Mouse (Mus musculus): Measurements from ENCODE around the gene Rho. TPM values are rescaled to one million over a fixed set of nuclear protein-coding genes. Genes with fewer than 3 reads are reported as not detected.

The Rho gene
- polyA plus RNA-seq, 1 experiment from 2014 or later, result not detected

DNA sequence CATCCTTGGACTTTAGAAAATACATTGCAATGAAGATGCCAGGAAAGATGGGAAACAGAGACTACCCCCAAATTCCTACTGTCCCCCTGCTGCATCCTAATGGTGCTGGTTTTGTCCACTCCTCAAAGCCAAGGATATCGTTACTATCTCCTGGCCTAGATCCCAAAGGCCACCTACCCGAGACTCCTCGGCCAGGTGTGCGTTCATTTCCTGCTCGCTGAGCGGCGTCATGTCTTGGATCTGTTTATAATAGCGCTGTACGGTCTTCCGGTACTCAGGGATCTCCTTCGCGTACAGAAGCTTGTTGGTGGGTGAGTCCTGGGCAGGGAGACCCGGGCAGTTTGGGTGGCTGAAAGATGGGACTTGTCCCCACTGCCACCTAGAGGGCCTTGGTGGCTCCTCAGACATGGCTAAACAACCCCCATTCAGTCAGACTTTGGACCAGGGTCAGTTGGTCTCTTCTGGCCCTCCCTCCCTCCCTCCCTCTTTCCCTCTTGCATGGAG is 24.9 kb downstream of the Rho start:
- peak; percentile 22; the same call in 1 of the 2 replicates for ATAC-seq (ENCODE audit: low FRiP score, low TSS enrichment)

DNA sequence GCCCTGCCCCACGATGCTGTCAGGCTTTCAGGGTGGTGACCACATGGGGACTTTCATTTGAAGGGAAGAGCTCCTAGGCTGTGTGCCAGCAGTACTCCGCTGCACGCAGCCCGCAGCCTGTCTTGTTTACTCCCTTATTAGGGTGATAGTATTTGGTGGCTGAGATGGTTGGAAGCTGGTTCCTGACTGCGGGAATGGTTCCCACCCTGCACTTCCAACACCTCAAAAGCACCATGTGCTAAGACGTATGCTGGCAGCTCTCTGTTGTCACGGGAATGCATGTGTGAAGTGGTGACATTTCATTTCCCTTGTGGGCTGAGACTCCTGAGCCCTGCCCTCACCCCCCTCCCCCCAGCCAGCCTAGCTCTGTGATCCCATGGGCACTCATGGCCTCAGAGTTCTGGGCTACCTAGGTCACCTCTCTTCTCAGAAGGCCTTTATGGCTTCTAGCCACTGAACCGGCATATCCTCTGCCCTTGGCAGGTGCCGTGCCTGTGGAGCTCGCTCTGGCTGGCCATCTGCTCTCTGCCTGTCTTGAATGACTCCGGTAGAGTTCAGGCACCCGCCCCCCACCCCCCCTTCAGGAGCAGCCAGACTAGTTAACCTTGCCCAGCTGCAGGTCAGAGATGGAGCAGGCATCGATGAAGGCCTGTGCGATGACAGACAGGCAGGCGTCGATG is 25.5 kb downstream of the Rho start:
- Histone ChIP-seq H3K4me1 (ENCODE audit: control insufficient read depth, insufficient read depth, low read length) (peaks cover 17% of the 10 kb centered on the region), H3K36me3 (ENCODE audit: control insufficient read depth, insufficient read depth, low read length) (peaks cover 44% of the 10 kb centered on the region), H3K4me2 (replicated peaks; ENCODE audit: low read depth, low read length) (no peak overlapping the region), H3K9me3 (ENCODE audit: control insufficient read depth, low read length) (no peaks in the 10 kb centered on the region), H3K27me3 (ENCODE audit: control insufficient read depth, insufficient read depth, low read length) (no peaks in the 10 kb centered on the region), H3K27ac (ENCODE audit: low read depth, low read length) (peak overlapping the region; percentile 20; the same call in 1 of the 2 replicates), H3K9ac (ENCODE audit: low read depth, low read length) (no peak overlapping the region), H3K4me3 (ENCODE audit: low read length) (no peak overlapping the region)
- peak; percentile 24; the same call in 1 of the 2 replicates for ATAC-seq (ENCODE audit: low FRiP score, low TSS enrichment)
- WGBS, result 35% methylated on average over 16 of the region's 16 CpGs

More for the DNA sequence above, 24.9 kb downstream of the Rho start:
- Histone ChIP-seq H3K36me3 (ENCODE audit: control insufficient read depth, insufficient read depth, low read length) (peaks cover 42% of the 10 kb centered on the region; the same call in 1 of the 2 replicates), H3K9me3 (ENCODE audit: control insufficient read depth, low read length) (peaks cover 2% of the 10 kb centered on the region; the same call in 1 of the 2 replicates), H3K27me3 (ENCODE audit: control insufficient read depth, insufficient read depth, low read length) (no peaks in the 10 kb centered on the region), H3K4me1 (ENCODE audit: control insufficient read depth, insufficient read depth, low read length) (peaks cover 17% of the 10 kb centered on the region), H3K4me3 (ENCODE audit: low read length) (no peak overlapping the region), H3K4me2 (replicated peaks; ENCODE audit: low read depth, low read length) (no peak overlapping the region), H3K27ac (ENCODE audit: low read depth, low read length) (no peak overlapping the region), H3K9ac (ENCODE audit: low read depth, low read length) (no peak overlapping the region)
- 82% methylated on average over 13 of the region's 13 CpGs for WGBS

DNA sequence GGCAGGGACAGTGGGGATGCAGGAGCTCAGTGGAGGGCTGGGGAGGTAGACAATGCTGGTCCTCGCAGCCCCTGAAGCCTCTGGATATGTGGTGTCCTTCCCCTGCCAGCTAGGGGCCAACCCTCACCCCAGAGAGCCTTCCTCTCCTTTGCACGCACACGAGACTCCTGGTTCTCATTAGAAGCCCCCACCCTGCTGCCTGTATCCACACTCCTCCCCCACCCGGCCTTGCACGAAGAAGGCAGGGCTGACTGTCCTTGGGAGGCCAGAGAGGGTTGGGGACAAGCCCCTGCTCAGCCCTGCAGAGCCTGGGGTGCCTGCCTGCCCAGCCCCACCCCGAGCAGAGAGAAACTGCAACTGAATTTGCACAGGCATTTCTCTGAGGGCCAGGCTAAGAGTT is 26.1 kb downstream of the Rho start:
- Histone ChIP-seq H3K4me1 (ENCODE audit: control insufficient read depth, insufficient read depth, low read length) (peaks cover 17% of the 10 kb centered on the region), H3K36me3 (ENCODE audit: control insufficient read depth, insufficient read depth, low read length) (peaks cover 51% of the 10 kb centered on the region), H3K4me2 (replicated peaks; ENCODE audit: low read depth, low read length) (no peak overlapping the region), H3K27ac (ENCODE audit: low read depth, low read length) (no peak overlapping the region), H3K4me3 (ENCODE audit: low read length) (no peak overlapping the region), H3K9ac (ENCODE audit: low read depth, low read length) (no peak overlapping the region), H3K9me3 (ENCODE audit: control insufficient read depth, low read length) (no peaks in the 10 kb centered on the region), H3K27me3 (ENCODE audit: control insufficient read depth, insufficient read depth, low read length) (no peaks in the 10 kb centered on the region)
- no peak for ATAC-seq (ENCODE audit: low FRiP score, low TSS enrichment)
- 47% methylated on average over 6 of the region's 6 CpGs for WGBS

DNA sequence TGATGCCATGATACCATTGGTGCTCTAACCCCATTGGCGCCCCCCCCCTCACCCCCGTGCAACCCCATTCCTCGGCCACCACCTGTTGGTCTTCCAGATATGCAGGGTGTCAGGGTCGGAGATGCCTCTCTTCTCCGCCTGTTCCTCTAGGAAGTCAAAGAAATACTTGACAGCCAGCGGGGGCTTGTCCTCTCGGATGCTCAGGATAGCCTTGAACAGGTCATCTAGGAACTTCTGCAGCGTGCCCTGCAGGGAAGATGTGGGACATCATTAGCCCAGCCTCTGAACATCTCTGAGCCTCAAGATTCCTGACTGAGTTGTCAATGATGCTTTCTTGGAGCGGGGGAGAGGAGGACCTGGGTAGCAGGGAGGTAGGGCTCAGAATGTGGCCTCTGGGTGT is 26.9 kb downstream of the Rho start:
- H3K27ac ChIP-seq (ENCODE audit: low read depth, low read length), result no peak overlapping the region
- WGBS, result 92% methylated on average over 9 of the region's 9 CpGs
- H3K4me2 ChIP-seq (replicated peaks; ENCODE audit: low read depth, low read length), result no peak overlapping the region
- peaks cover 57% of the 10 kb centered on the region for H3K36me3 ChIP-seq (ENCODE audit: control insufficient read depth, insufficient read depth, low read length)
- no peaks in the 10 kb centered on the region for H3K27me3 ChIP-seq (ENCODE audit: control insufficient read depth, insufficient read depth, low read length)
- no peak overlapping the region for H3K4me3 ChIP-seq (ENCODE audit: low read length)
- no peak overlapping the region for H3K9ac ChIP-seq (ENCODE audit: low read depth, low read length)
- H3K9me3 ChIP-seq (ENCODE audit: control insufficient read depth, low read length), result no peaks in the 10 kb centered on the region
- peaks cover 17% of the 10 kb centered on the region for H3K4me1 ChIP-seq (ENCODE audit: control insufficient read depth, insufficient read depth, low read length)
- no peak for ATAC-seq (ENCODE audit: low FRiP score, low TSS enrichment)

DNA sequence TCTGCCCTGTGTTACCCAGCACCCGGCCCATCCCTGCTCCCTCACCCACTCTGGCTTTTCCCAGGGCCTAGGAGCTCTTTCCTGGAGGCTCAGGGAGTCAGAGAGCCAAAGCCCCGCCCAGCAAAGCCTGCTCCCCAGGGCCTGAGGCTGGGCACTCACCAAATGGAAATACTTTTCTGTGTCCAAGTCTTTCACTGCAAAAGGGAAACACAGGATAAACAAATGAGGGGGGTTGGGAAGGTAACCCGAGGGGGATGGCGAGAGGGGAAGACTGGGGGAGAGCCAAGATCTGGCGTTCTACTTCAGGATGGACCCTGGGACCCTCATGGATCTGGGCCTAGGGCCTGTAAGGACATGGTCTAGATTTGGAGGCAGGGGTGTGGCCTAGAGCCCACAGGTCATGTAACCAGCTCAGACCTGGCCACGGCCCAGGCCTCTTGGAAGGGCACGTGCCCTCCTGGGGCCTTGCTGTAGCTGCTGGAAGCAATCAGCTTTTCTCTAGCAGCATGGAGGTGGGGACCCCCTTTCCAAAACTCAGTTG is 27.7 kb downstream of the Rho start:
- no peaks in the 10 kb centered on the region for H3K27me3 ChIP-seq (ENCODE audit: control insufficient read depth, insufficient read depth, low read length)
- peaks cover 64% of the 10 kb centered on the region for H3K36me3 ChIP-seq (ENCODE audit: control insufficient read depth, insufficient read depth, low read length)
- whole genome bisulfite sequencing, result 77% methylated on average over 7 of the region's 7 CpGs
- no peaks in the 10 kb centered on the region for H3K9me3 ChIP-seq (ENCODE audit: control insufficient read depth, low read length)
- H3K4me2 ChIP-seq (replicated peaks; ENCODE audit: low read depth, low read length), result no peak overlapping the region
- no peak overlapping the region for H3K4me3 ChIP-seq (ENCODE audit: low read length)
- peaks cover 17% of the 10 kb centered on the region for H3K4me1 ChIP-seq (ENCODE audit: control insufficient read depth, insufficient read depth, low read length)
- no peak overlapping the region for H3K27ac ChIP-seq (ENCODE audit: low read depth, low read length)
- no peak for ATAC-seq (ENCODE audit: low FRiP score, low TSS enrichment)
- H3K9ac ChIP-seq (ENCODE audit: low read depth, low read length), result no peak overlapping the region

DNA sequence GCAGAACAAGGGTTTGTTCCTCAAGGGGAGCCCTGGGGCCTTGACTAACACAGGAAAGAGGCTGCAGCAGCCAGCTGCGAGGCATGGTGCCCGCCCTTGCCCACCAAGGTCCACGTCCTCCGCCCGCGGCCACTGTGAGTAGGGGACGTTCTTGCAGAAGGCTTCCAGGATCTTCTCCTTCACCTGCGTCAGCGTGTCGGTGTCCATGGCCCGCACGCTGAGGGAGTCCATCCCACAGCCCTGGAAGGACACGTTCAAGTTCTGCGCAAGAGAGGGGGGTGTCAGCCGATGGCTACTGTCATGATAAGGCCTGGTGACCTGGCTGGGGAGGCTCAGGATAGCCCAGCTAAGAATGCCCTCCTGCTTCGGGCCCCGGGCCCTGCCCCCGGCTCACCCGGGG is 28.8 kb downstream of the Rho start:
- Histone ChIP-seq H3K36me3 (ENCODE audit: control insufficient read depth, insufficient read depth, low read length) (peaks cover 65% of the 10 kb centered on the region), H3K27ac (ENCODE audit: low read depth, low read length) (no peak overlapping the region), H3K9ac (ENCODE audit: low read depth, low read length) (no peak overlapping the region), H3K4me1 (ENCODE audit: control insufficient read depth, insufficient read depth, low read length) (peaks cover 17% of the 10 kb centered on the region), H3K27me3 (ENCODE audit: control insufficient read depth, insufficient read depth, low read length) (no peaks in the 10 kb centered on the region), H3K4me2 (replicated peaks; ENCODE audit: low read depth, low read length) (no peak overlapping the region), H3K9me3 (ENCODE audit: control insufficient read depth, low read length) (no peaks in the 10 kb centered on the region), H3K4me3 (ENCODE audit: low read length) (no peak overlapping the region)
- no peak for ATAC-seq (ENCODE audit: low FRiP score, low TSS enrichment)
- WGBS, result 93% methylated on average over 19 of the region's 19 CpGs

DNA sequence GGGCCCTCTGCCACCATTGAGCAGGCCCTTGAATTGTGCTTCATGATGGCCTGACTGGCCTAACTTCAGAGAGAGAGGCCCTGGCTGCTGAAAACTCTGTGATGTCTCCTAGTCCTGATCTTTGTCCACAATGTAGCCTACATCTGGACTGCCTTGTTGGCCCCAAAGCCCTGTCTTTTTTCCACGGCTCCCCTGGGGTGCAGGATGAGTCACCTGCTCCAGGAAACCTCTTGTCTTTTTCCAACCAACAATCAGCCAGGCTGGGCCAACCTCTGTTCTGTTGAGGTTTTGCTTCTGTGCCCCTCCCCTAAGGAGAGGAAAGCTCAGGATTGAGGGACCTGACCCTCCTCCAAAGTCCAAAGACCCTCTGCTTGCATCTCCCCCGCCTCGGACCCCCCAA is 30.2 kb downstream of the Rho start:
- Histone ChIP-seq H3K9me3 (ENCODE audit: control insufficient read depth, low read length) (no peaks in the 10 kb centered on the region), H3K9ac (ENCODE audit: low read depth, low read length) (no peak overlapping the region), H3K4me2 (replicated peaks; ENCODE audit: low read depth, low read length) (no peak overlapping the region), H3K27me3 (ENCODE audit: control insufficient read depth, insufficient read depth, low read length) (no peaks in the 10 kb centered on the region), H3K4me3 (ENCODE audit: low read length) (no peak overlapping the region), H3K27ac (ENCODE audit: low read depth, low read length) (no peak overlapping the region), H3K36me3 (ENCODE audit: control insufficient read depth, insufficient read depth, low read length) (peaks cover 69% of the 10 kb centered on the region), H3K4me1 (ENCODE audit: control insufficient read depth, insufficient read depth, low read length) (peaks cover 13% of the 10 kb centered on the region)
- WGBS, result 90% methylated on average over 3 of the region's 3 CpGs
- no peak for ATAC-seq (ENCODE audit: low FRiP score, low TSS enrichment)

DNA sequence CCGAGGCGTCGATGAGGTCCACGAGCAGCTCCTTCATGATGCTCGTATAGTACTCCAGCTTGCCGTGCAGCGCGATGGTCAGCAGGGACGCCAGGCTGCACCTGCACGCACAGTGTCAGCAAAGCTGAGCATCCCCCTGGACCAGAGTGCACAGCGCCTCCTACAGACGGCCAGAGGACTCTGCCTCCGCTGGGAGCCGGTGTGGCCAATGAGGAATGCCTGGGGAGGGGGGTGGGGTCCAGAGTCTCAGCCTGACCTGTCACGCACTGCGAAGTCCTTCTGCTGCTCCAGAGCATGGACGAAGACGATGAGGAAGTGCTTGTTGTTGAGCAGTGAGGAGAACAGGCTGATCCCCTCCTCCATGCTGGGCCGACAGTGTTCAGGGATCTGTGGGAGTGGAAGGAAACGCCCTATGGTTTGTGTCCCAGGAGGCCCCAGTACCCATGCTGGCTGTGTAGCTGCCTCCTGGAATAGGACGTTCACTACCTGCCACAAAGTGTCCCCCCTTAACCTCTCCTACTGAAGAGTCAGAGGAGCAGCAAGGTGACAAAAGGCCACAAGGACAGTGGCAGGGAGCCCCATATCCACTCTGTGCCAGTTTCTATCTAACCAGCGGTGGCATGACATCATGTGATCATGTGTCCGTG is 31.0 kb downstream of the Rho start:
- Histone ChIP-seq H3K9me3 (ENCODE audit: control insufficient read depth, low read length) (no peaks in the 10 kb centered on the region), H3K36me3 (ENCODE audit: control insufficient read depth, insufficient read depth, low read length) (peaks cover 77% of the 10 kb centered on the region), H3K4me1 (ENCODE audit: control insufficient read depth, insufficient read depth, low read length) (peaks cover 6% of the 10 kb centered on the region; the same call in 1 of the 2 replicates), H3K4me3 (ENCODE audit: low read length) (no peak overlapping the region), H3K27me3 (ENCODE audit: control insufficient read depth, insufficient read depth, low read length) (no peaks in the 10 kb centered on the region), H3K27ac (ENCODE audit: low read depth, low read length) (no peak overlapping the region), H3K9ac (ENCODE audit: low read depth, low read length) (no peak overlapping the region), H3K4me2 (replicated peaks; ENCODE audit: low read depth, low read length) (no peak overlapping the region)
- 47% methylated on average over 23 of the region's 23 CpGs for WGBS
- 0 out of 2 replicates have a peak, but pooled peaks have one; percentile 25 for ATAC-seq (ENCODE audit: low FRiP score, low TSS enrichment)

DNA sequence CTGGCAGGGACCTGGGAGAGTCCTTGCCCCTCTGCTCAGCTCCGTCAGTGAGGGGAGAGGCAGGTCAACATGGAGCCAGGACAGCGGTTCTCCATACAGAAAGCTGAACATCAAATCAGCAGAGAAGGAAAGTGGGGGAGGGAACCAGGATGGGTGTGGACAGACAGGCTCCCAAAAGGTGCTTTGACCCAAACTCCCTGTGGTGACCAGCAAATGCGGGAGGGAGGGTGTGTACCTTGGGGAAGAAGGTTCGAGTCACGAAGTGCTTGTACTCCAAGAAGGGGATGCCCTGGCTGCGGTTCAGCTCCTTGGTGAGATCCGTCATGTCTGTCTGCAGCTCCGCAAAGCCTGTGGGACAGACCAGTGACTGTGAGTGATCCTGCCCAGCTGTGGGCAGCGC is 32.1 kb downstream of the Rho start:
- Histone ChIP-seq H3K4me2 (replicated peaks; ENCODE audit: low read depth, low read length) (no peak overlapping the region), H3K36me3 (ENCODE audit: control insufficient read depth, insufficient read depth, low read length) (peaks cover 79% of the 10 kb centered on the region), H3K4me1 (ENCODE audit: control insufficient read depth, insufficient read depth, low read length) (no peaks in the 10 kb centered on the region), H3K4me3 (ENCODE audit: low read length) (no peak overlapping the region), H3K9me3 (ENCODE audit: control insufficient read depth, low read length) (no peaks in the 10 kb centered on the region), H3K9ac (ENCODE audit: low read depth, low read length) (no peak overlapping the region), H3K27me3 (ENCODE audit: control insufficient read depth, insufficient read depth, low read length) (no peaks in the 10 kb centered on the region), H3K27ac (ENCODE audit: low read depth, low read length) (no peak overlapping the region)
- no peak for ATAC-seq (ENCODE audit: low FRiP score, low TSS enrichment)
- 69% methylated on average over 9 of the region's 9 CpGs for WGBS
